Mouse (Mus musculus): ENCODE measurements around the gene Olfr368. TPM values are rescaled to one million over a fixed set of nuclear protein-coding genes. Genes with fewer than 3 reads are reported as not detected.

The Olfr368 gene
- total RNA-seq (2022): not detected

DNA sequence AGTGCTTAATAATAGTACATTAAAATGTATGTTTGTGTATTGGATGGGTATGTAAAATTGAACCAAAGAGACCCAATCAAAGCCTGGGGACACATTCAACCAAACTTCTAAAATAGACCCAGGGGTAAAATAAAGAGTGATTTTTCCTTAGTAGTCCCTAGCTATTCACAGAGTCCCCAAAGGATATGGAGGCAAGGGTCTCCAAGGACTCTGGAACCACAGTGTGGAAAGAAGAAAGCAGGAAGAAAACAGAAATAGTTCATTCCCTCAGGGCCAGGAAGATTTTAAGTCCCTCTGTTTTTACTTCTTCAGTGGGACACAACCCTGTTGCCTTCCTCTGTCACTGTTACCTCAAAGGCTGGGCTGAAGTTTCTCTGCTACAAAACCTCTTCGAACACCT is at the start of gene Olfr368:
TSS of gene Olfr368 (plus strand) at position 301 of the 400 bp plus-strand sequence.
- DNase-seq (ENCODE audit: low spot score in 2 of 2): no peak

DNA sequence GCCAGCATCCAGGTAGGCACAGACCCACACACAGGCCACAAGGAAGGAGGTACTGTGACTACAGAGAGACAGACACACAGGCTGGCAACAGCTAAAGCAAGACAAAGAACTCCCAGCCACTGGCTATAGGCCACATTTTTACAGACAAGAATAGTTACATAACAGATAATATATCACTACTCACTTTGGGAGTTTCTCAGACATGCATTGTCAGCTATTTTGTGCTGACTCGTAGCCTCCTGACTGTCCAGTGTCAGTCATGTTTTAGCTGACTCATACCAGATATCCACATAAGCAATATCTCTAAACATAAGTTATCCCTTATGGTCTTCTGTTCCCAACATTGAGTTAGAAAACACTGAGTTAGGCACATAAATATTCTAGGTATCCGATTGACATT is 7.0 kb downstream of the Olfr368 start:
- no peak for DNase-seq (ENCODE audit: low spot score in 2 of 2)

DNA sequence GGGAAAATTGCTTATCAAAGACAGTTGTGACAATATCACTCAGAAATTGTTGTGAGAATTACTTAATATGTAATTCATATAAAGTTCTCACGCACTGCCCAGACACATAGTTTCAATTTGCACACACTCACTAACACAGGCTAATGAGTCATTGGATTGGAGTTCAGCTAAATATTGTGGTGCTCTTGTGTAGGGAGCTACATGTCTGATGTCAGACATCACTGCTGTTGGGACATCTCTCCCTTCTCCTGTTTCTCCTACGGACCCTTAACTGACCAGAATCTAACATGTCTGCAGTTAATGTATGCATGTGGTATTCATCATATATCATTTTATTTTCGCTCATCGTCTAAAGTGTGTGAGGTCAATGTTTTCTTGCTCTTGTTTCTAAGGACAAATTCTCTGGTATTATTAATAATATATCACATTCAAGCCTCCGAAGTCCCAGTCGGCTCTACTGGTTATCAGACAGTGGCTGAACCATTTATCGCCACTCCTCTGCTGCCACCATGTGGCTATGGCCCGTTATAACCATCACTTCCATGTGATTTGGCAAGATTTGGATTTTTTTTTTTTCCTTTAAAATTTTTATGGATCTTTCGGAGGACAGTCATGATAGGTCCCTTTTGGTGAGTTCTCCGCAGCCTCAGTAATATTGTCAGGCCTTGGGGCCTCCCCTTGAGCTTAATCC is 12.3 kb downstream of the Olfr368 start:
- no peak for DNase-seq (ENCODE audit: low spot score in 2 of 2)

DNA sequence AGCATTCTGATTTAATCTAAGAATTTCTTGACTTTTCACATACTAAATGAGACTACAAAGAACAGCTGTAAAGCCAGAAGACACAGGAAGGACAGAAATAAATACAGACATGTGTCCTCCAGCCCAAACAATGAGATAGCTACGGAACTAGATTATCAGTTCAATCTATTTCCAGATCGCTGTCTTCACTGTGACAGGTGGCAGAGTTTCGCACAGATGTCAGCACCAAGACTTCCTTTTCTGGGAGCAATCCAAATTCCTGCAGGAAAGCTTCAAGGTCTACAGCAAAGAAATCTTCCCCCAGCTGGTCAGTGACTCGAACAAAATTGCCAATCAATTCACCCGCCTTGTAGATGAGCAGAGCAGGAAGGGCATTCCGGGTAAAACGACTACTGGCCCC is 25.4 kb downstream of the Olfr368 start:
- peak in 1 of 2 experiments; percentile 64 for DNase-seq (ENCODE audit: low spot score in 2 of 2)

DNA sequence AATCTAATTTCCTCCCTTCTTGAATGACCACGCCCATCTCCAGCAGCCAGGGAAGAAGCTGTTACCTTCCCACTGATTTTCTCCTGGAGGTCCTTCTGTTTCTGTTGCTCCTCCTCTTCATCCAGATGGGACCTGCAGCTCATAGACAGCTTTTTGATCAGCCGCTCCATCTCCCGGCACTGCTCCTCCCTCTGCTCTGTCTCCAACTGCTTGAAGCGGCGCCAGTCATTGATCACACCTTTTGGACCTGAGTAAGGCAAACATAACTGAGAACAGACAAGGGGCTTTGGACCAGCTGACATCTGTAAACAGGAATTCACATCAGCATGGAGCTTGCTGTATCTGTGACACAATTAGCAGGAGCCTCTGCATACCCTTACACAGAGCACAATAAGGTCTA is 29.3 kb downstream of the Olfr368 start:
- DNase-seq (ENCODE audit: low spot score in 2 of 2): no peak

DNA sequence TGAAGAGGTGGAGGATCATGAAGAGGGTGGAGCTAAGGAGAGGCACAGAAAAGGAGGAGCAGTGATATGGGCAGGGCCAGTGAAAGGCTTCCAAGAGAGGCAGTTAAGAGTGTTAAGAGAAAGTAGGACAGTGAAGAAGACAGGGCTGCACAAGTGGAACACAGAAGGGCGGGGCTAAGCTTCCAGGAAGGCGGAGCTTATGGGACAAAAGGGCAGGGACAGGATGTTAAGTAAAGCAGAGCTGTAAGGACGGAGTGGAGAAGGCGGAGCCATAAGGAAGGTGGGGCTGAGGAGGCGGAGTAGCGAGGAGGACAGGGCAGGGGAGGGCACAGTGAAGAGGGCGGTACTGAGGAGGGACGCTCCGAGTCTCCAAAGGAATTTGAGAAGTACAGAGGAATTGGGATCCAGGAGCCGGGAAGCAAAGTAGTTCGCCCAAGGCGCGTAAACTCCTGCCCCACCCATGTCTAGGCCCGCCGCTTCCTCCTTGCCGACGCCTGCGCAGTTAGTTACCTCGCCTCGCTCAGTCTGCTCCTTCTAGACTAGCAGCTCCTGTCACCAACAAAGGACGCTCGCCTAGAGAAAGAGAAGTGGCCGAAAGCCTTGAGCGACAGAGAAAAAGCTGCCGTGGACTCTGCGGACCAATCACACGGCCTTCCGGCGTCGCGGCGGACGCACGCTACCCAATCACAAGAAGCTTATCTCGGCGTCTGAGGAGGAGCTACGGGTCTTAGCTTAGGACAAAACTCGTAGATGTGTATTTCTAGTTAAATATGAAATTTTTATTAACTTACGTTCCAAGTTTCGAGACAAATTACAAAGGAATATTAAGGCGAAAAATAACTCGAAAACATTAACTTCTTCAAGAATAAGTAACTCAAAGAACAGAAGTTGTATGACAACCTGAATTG is 32.6 kb downstream of the Olfr368 start, which contains the start of gene Pdcl:
TSS of gene Pdcl (minus strand) at position 700 of the 908 bp plus-strand sequence.
- peak; percentile 78 to 91 for DNase-seq (ENCODE audit: low spot score in 2 of 2)

DNA sequence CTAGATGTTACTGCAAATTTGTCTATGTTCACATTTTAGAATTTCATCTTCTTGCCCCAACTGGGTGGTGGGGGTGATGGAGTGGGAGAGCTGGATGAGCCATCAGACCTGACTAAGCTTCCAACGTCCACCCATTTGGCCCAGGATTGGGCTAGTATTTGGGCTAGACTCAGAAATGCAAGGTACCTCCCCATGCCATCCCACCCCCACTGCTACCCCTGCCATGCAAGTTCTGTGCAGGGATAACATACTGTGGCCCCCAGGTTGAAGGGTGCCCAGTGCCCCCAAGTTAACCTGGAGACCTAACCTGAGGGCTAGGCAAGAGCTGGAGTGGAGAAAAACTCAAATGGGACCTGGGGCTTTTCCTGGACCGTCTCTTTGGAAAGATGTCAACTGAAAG is 33.6 kb downstream of the Olfr368 start:
- DNase-seq (ENCODE audit: low spot score in 2 of 2): no peak

DNA sequence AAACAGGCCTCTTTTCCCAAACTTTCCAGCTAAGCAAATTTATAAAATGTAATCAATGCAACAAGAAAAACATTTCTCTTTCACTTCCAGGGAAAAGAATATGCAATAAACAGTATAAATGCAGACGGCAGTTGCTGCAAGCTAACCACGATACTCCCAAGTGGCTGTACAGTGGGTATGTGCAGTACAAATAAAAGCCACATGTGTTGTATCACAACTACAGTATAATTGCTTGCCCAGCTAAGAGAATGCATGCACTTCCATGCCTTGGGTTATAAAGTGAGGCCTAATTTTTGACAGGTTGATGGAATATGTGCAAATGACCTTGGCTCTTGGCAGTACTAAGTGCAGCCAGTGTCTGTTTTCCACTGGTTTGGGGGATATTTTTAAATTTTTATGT is 44.3 kb downstream of the Olfr368 start:
- DNase-seq (ENCODE audit: low spot score in 2 of 2): no peak

DNA sequence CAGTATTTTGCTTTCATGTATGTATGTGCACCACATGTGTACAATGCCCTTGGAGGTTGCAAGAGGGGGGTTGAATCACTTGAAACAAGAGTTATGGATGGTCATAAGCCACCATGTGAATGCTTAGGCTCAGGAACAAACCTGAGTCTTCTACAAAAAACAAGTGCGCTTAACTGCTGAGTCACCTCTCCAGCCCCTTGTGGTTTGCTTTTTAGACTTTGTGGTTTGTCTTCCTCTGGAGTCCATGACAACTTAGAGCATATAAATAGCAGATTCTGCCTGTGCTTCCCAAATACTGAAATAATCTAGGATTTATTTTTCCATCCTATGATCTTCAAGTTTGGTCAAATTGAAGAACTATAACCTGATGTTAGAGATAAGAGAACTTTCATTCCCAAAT is 49.7 kb downstream of the Olfr368 start:
- no peak for DNase-seq (ENCODE audit: low spot score in 2 of 2)

DNA sequence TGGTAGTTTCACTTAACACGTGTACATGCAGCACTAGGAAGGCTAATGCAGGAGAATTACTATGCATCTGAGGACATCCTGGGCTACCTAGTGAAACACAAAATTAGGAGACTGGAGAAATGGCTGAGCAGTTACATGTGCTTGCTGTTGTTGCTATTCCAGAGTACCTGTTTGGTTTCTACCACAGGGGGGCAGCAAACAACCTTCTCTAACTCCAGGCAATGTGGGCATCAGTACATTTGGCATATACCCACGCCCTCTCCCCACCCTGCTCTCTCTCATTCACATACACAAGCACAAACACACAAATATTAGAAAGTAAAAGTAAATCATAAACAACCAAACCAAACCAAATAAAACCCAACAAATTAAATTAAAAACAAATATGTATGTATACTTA is 53.9 kb downstream of the Olfr368 start:
- no peak for DNase-seq (ENCODE audit: low spot score in 2 of 2)

Other genes with a start within 250 kb of the Olfr368 start
- not detected for gene Olfr361, start 237.2 kb upstream of the Olfr368 start, total RNA-seq (2022)
- gene Olfr362, start 208.6 kb upstream of the Olfr368 start, total RNA-seq (2022): not detected
- not detected for gene Olfr364-ps1, start 187.2 kb upstream of the Olfr368 start, total RNA-seq (2022)
- gene Olfr365, start 138.3 kb upstream of the Olfr368 start, total RNA-seq (2022): under 1 TPM in 1 of 4 experiments, not detected in 3; 0.07 TPM
- not detected for gene Olfr366, start 114.9 kb upstream of the Olfr368 start, total RNA-seq (2022)
- gene Pdcl, start 32.8 kb downstream of the Olfr368 start, total RNA-seq (2022): 10 to 100 TPM; 21.7 to 27.5 (median 23.7) TPM
- 10 to 100 TPM; 75.6 to 92.0 (median 82.8) TPM for gene Rc3h2, start 96.4 kb downstream of the Olfr368 start, total RNA-seq (2022)
- gene Zbtb26, start 116.6 kb downstream of the Olfr368 start, total RNA-seq (2022): 10 to 100 TPM in 1 of 4 experiments, 1 to 10 TPM in 3; 8.4 to 11.1 (median 9.1) TPM
- gene Zbtb6, start 116.7 kb downstream of the Olfr368 start, total RNA-seq (2022): 10 to 100 TPM; 12.6 to 14.9 (median 14.0) TPM
- gene Rabgap1, start 116.8 kb downstream of the Olfr368 start, total RNA-seq (2022): 100 to 1,000 TPM in 1 of 4 experiments, 10 to 100 TPM in 3; 88.3 to 108 (median 96.0) TPM
- 1 to 10 TPM; 5.3 to 6.6 (median 6.3) TPM for gene Gpr21, start 189.8 kb downstream of the Olfr368 start, total RNA-seq (2022)